Mouse (Mus musculus): ENCODE data around the gene Olfr836.

DNA sequence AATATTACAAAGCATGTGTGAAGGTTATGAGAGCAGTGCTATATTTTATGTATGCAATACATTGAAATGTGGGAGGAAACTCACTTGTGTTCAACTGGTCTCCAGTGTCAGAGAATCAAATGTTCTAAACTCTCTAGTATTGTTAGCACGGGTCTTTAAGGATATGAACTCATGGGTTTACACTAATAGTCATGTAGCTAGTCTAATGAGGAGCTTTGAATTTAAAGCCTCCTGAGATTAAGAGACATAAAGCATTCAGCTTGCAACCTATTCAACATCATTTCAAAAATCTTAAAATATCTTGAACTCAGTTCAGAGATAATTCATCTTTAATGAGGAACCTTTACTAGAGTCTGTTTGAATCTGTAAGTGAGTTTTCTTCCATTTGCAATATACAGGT is 15.8 kb downstream of the Olfr836 start, which contains the start of gene Olfr837:
- TF ChIP-seq POLR2A (IDR thresholded peaks at IDR 0.05; ENCODE audit: borderline replicate concordance, extremely low read depth, insufficient read depth, insufficient read length, poor library complexity, severe bottlenecking) = no peak
- TF ChIP-seq CTCF (IDR thresholded peaks at IDR 0.05; ENCODE audit: borderline replicate concordance, extremely low read depth, insufficient read depth, insufficient read length) = no peak

Data from brain, embryonic 14.5 days (tissue).